Mouse (Mus musculus) NIH3T3 (cell line): ENCODE data around the gene Omg.

ENCODE experiments used
- DNase-seq: peaks from one replicate; pipeline ENCODE4 v3.0.0-alpha.2; 2012; ENCODE audit warnings: low read depth

The Omg gene

DNA sequence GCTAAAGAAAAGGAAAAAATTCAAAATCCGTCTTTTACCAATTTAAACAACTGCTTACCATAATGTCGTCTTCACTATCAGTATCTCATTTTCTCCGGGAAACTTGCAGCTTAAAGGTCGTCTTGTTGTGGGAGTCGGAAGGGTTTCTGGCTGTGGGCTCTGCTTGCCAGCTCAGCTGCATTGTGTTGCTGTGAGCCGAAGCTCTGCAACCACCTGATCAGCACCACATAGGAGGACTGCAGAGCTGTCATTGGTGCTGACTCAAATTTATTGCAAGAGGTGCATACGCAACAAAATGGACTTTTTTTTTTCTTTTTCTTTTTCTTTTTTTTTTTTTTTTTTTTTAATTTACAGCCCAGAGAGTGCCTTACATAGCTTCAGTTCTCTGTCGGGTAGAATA, at the start of gene Omg:
Gene Omg, minus strand, starts transcription at position 240 of the 400 bp plus-strand sequence.
- no peak for DNase-seq

DNA sequence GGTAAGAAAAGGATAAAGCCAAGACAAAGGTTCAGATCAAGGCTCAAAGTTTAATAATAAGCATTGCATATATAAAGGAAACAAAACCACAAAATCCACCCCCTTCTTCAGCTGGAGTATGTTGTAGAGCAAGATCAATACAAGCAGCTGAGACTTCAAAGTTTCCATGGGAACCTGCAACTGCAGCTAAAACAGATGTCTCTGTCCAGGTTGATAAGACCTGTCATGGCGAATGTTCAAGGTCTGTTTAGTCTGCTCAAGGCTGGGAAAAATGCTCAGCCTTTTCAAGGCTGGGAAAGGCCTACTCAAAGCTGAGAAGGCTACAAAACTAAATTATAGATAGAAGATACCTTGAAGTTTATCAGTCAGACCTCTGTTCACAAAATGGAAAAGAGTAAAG, 48.7 kb upstream of the Omg start:
- no peak for DNase-seq

DNA sequence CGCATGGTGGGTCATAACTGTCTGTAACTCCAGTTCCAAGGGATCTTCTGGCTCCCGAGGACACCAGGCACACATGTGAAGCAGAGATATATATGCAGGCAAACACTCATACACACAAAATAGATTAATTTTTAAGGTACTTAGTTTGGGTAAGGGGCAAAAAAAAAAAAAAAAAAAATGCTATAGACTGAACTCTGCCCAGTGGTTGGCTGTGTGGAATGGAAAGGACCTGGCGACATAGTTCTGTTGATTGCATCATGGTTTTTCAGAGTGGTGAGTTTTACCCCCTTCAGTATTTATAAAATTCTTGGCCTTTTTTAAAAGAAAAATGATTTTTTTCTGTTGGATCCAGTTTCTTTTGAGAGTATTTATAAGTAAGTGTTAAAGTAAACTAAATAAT, 32.4 kb upstream of the Omg start:
- no peak for DNase-seq

DNA sequence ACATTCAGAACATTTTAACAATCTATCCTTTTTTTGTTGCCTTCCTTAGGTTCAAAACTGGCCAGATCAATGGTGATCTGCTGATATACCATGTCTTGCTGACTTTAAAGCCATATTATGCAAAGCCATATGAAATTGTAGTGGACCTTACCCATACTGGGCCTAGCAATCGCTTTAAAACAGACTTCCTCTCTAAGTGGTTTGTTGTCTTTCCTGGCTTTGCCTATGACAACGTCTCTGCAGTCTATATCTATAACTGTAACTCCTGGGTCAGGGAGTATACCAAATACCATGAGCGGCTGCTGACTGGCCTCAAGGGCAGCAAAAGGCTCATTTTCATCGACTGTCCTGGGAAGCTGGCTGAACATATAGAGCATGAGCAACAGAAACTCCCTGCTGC, 31.7 kb upstream of the Omg start:
- no peak for DNase-seq

DNA sequence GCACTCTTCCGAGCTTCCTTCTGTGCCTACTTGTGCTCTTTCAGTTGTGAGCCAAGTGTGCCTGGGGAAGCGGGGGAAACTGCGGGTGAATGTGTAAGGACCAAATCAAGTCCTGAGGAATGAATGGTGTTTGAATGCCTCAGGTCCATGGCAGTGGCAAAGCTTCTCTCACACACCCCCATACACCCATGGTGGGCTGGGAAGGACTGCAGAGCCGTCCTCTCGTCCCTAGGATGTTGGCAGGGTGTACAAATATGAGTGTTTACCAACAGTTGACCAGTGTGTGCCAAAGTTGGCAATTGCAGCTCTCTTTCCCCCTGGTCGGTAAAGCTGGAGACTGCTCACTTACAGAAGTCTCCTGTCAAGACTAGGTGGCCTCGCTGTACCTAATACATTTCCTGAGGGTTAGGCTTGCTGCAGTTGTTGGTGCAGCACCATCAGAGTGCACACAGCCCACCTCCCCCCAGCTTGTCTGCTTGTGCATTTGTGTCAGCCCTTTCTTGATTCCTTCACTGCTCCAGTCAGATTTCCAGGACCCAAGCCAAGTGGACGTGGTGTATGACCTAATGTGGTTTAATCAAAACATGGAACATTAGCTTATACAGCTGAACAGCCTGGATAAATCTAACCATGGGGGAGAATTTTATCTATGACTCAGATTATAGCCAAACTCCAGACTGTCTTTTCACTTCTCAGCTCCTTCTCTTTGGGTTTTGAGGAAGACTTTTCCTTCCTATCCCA, 30.2 kb upstream of the Omg start:
- peak; percentile 98 for DNase-seq

DNA sequence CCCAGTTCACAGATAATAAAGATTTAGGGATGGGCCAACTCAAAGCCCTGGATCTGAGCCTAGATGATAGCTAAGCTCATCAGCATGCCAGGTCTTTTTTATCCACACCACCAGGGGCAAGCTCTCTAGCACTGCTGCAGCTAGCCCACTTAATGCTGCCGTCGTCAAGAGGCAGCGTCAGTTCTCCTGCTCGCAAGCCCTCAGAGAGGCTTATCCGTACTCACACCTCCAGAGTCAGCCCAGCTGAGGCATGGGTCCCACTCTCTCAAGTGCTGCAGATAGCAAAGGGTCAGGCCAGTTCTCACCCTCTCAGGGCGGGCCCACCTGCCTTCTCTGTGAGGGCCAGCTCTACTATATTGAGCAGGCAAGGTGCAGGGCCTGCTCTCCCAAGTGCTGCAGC, 29.4 kb upstream of the Omg start:
- DNase-seq = no peak

DNA sequence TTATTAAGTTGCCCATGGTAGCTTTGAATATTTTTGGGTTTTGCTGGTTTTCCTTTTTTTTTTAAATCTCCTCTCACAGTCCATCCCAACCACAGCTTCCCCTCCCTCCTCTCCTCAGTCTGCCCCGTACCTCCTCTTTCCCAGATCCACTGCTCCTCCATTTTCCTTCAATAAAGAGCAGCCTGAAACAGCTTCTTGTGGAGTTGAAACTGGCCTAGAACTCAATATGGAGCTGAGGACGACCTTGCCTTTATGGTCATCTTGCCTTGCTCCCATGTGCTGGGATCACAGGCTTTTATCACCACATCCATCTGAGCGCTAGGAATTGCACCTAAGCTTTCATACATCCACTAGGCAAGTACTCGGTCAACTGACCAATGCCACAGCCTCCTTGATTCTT, 27.6 kb upstream of the Omg start:
- no peak for DNase-seq

DNA sequence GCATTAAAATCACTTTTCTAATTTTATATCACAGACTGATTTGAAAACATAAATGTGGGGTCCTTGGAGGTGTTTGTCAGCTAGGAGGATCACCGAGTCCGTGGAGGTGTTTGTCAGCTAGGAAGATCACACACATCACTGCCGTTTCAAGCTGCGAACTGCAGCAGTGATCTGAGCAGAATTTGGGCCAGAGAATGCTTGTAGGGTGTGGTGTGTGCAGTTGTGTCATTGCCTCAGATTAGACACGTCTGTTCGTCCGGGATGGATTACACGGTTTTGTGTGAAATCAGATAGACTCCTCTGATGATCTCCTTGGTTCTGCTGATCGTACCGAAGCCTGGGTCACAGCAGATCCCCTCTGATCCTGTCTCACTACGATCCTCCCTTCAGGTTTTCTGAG, 26.9 kb upstream of the Omg start:
- no peak for DNase-seq

DNA sequence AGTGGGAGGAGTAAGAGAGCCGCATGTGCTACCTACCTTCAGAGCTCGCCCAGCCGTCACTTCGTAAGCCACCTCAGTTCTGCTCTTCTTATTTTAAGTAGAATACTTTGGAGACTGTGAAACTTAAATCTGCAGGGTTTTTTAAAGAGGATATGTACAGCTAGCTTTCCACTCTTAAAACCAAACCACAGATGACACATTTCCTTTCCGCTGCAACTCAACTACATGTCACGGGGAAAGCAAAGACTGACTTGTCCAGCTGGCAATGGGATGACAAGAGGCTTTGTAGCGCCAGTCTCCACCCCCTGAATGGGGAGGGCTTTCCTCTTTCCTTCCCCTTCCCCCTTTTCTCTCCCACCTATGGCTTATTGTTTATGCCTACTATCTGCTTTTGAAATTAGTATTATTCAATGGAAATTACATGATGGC, 26.5 kb upstream of the Omg start, which contains the start of the genes Evi2 and Evi2a:
Gene Evi2, minus strand, starts transcription at position 257 of the 429 bp plus-strand sequence.
Gene Evi2a, minus strand, starts transcription at position 277 of the 429 bp plus-strand sequence.
- DNase-seq = no peak

DNA sequence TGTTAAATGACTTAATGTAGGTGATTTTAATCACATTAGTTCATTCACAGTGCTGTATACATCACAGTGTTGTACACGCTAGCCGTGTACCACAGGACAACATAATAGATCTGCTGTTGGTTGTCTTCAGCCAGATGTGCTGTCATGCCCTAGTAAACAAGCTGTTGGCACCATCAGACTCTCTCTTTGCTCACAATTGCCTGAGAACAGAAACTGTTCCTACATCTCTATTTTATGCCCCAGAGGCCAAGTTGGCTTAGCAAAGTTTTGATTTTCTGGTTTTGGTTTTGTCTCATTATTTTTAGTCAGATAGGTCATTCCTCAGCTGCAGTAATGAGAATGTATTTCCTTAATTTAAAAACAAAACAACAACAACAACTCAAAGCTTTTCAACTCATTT, 25.9 kb upstream of the Omg start:
- DNase-seq = peak; percentile 36

DNA sequence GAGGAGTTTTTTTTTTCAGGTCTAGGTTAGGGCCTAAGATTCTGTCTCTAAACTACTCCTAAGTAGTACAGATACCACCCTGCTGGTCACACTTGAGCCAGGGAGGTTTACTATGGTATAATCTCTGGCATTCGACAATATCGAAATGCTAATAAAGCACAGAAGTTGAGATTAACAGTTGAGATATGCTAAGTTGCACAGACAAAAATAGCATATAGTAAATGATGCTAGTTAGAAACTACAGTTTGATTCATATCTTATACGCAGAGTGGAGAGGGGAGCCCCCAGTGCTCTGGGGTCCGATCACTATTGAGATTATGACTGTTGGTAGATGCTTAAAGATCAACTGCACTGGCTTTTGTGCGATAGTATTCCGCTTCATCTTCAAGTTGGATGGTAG, 25.3 kb upstream of the Omg start:
- no peak for DNase-seq

DNA sequence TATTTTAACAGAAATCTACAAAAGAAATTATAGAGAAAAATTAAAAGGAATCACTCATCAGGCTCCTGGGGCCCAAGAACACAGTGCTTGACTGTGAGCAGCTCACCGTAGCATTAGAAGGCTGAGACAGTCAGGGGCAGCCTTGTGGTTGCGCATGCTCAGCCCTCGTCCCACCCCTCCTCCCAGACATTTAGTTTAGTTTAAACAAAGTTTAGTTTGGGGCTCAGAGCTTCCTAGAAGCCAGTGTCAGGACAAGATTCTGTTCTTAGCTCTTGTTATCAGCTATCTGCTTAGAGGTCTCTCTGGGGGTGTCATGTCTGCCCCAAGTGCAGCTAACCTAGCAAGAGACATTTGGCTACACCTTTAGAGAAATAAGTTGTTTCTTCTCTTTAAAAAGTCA, 24.7 kb upstream of the Omg start:
- DNase-seq = no peak

DNA sequence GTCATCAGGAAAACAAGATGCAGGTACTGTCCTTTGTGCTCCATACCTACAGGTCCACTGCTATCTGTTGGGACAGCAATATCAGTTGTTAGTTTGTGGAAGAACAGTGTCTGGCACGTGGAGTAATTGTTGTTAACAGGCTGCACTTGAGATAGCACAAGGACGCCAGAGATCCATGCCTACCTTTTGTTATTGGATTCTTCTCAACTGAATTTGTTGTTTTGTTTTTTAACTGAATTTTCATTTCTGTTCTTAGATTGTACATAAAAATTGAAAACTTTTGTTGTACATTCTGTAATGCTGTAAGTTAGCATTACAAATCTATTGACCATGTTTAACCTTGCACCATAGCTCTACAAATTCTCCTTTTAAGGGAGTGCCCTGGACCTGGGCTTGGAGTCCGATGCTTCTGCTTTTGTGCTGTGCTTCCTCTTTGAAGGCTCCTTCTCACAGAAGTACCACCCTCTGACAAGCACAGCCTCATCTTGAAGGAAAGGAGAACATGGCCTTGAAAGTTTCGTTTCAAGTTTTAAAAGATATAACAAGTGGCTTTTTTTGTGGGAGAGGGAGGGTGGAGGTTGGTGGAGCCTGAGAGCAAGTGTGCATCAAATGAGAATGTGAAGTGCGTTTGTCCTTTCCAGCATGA, 24.0 kb upstream of the Omg start:
- no peak for DNase-seq

DNA sequence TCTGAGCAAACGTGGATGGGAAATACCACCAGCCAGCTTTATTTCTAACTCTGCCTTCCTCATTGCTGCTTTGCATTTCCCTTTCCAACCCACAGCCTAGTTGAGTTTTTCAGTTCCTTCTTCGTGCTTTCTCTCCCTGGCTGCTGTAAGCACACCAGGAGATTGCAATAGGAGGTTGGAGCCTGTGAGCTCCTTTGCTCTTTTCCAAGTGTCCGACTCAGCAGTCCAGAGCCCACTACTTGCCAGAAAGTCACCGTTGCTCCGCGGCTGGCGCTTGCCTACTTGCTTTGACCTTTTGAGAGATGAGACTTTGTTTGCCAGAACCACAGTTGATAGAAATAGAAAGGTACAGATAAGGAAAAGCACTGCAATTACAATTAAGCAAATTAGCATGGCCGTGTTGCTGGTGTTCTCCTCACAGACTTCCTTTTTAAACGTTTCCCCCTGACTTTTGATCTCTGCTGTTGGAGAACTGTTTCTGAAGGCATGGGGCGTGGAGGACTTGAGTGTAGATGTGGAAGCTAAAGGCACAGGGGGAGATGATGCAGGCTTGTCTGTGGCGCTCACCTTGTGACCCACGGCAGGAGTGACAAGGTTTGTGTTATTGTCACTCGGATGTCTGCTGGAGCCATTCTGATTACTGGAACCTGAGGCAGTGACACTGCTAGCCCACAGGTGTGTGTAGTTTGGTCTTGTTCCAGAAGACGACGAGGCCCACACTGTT, 23.3 kb upstream of the Omg start:
- DNase-seq = peak; percentile 35

DNA sequence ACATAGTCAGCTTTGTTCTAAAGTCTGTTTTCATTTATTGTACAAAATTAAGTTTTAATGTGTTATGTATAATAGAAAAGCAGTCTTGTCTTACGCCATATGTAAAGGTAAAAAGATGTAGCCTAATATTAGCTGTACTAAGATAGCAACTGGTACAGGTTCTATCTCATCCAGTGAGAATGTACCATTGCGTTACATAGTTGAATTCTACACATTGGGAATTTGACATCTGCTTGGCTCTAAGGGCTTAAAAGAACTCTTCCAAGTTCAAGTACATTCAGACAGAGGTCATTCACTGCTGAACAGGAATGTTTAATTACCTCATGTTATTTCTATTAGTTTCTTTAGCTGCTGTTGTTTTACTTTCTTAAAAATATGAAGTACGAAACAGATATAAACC, 22.7 kb upstream of the Omg start:
- no peak for DNase-seq

DNA sequence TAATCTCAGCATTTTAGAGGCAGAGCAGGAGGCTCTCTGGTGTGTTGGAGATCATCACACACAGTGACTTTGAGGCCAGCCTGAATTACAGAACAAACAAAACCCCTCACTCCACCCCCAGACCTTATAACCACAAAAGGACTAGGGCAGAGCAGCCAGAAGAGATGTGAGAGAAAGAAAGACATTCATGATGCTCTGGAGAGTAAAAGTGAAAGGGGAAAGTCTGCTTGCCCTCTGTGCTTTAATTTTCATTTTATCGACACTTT, 20.4 kb upstream of the Omg start:
- no peak for DNase-seq

DNA sequence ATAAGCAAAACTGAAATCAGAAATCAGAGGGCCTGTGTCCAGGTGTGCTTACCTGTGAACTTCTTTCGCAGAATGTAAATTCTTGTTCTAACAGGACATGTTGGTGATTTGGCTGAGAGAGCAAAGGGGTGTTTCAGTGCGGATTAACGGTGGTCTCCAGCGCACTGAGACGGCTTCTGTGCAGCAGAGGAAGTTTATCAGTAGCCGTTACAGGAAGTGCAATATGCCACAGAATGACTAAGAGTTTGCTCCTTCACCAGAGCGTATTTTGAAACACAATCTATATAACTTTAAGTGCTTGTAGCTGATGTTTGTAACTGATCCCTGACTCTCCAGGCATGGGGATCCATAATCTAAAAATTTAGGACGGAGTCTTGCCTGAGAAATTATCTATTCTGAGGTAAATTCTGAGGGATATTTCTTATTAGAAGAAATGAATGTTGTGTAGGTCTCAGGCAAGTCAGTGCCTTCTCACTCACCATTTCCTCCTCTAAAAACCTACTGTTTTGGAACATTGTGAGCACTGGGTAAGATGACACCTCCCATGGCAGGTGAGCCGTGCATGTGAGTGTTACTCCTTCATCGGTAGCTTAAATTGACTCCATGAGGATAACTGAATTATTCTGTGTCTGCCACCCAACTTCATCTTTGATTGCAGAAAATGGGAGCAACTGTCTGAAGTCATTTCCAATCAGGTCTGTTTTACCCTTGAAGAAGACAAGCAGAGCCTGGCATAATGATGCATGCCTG, 19.9 kb upstream of the Omg start, which contains the start of gene Evi2b:
Gene Evi2b, minus strand, starts transcription at position 203 of the 750 bp plus-strand sequence.
- DNase-seq = no peak

DNA sequence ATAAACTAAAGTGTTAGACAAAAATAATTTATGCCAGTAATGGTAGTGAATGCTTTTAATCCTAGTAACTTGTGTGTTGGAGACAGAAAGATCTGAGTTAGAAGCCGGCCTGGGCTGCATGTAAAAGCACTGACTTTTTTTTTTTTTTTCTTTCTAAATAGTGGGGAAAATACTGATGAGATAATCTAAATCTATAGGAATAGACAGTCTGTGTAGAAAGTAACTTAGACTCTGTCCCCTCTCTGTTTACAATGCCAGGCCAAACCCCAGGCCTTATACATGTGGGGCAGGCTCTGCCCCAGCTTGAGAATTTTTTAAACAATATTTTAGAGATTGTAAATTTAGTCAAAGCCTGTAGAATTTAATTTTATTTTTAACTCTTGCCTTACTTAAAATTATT, 19.1 kb upstream of the Omg start:
- no peak for DNase-seq

DNA sequence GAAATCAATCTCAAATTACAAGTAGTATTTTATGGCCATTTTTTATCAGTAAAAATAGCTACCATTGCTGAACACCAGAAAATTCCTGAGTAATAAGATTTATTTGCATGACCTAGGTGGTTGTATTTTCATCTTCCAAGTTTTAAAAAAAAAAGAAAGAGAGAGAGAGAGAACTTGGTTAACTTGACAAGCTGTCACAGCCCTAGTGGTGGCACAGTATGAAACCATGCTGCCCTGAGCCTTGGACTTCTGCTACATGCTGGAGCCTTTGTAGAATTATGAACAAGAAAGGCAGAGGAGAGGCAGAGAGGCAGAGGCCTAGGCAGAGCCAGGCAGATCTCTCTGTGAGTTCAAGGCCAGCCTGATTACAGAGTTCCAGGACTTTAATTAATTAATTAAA, 18.0 kb upstream of the Omg start:
- no peak for DNase-seq

DNA sequence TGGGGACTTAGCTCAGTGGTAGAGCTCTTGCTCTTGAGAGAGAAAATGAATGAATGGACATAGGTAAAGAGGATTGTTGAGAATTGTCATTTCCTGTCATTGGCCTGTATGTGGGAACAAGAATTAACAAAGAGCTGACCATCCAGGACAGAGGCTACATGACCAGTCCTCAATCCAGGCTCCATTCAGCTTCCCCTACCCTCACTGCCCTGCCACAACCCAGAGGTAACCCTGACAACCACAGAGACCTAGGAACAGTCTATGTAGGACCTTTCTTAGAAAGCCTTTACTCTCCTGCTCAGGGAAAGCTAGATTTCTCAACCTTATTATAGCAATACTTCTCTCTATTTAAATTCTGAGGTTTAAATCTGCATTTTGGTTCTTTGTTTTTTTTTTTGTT, 16.9 kb upstream of the Omg start:
- DNase-seq = no peak

DNA sequence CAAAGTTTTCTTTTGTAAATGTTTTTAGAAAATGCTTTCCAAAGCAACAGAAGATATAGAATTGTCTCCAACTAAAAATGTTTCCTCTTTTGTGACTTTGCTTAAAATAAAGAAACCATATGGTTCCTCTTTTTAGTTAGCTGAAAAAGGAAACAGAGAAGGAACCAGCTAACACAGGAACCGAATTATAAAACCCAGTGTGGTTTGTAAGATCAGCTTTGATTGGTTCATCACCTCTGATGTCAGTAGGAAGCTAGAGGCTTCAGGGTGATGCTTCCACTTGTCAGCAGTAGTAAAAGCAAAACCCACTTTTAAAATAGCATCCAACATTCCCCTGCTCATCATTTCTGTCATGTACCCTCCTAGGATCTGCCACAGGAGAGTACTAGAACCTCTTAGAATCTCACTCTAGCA, 16.0 kb upstream of the Omg start:
- peak; percentile 50 for DNase-seq

DNA sequence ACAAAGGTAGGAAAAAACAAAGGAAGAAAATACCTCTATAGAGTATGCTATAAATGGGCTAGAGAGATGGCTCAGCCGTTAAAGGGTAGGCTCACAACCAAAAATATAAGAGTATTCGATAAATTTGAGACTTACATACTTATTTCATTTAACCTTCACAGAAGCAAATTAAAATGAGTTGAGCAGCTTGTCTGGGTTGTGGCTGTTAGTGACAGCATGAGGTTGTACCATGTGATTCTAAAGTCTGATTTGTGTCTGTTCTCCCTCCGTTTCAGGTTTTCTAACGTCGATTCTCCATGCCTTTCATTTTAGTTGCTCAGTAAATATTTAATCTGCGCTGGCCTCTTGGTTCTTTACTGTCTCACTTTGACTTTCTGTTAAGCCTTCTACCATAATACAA, 15.4 kb upstream of the Omg start:
- DNase-seq = no peak

DNA sequence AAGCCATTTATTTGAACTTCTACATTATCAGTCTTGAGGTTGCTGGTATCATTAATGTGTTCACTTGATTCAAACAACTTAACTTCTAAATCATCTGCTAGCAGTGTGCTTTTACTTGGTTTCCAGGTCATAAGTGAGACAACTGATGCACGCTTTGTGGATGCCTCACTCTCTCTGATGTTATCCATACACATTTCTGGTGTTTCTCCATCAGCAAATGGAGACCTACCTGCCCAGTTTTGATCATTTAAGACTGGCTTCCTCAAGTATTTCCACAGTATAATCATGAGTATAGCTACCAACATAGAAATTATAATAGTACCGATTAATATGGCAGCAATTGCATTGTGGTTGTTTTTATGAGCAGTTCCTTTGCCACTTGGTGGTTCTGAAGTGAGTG, 11.9 kb upstream of the Omg start:
- DNase-seq = no peak
